Mouse (Mus musculus) neural tube, embryonic 15.5 days (tissue): Measurements from ENCODE around the gene Dhcr24. TPM values are rescaled to one million over a fixed set of nuclear protein-coding genes. Genes with fewer than 3 reads are reported as not detected.

Experiments used
- ATAC-seq: fragments of 200-750 bp; cut with Nextera tagmentation; 2 replicates; pipeline ENCODE4 v1.8.0; 2017; ENCODE audit warnings: mild to moderate bottlenecking, moderate TSS enrichment, moderate library complexity; ENCODE audit not compliant: low FRiP score
- H3K27ac ChIP-seq: fragments of 300-500 bp; sonication (generic); replicated peaks from 2 replicates; pipeline ENCODE4 v1.5.1; 2015; ENCODE audit warnings: mild to moderate bottlenecking, inconsistent platforms
- H3K27me3 ChIP-seq: fragments of 300-500 bp; sonication (generic); replicated peaks from 2 replicates; pipeline ENCODE4 v1.6.1; 2015; ENCODE audit warnings: inconsistent platforms
- H3K36me3 ChIP-seq: fragments of 300-500 bp; sonication (generic); 2 replicates; pipeline ENCODE4 v1.6.1; 2015; ENCODE audit warnings: inconsistent platforms
- H3K4me1 ChIP-seq: fragments of 300-500 bp; sonication (generic); 2 replicates; pipeline ENCODE4 v1.6.1; 2015; ENCODE audit warnings: inconsistent platforms
- H3K4me2 ChIP-seq: fragments of 300-500 bp; sonication (generic); 2 replicates; pipeline ENCODE4 v1.6.1; 2015; ENCODE audit warnings: inconsistent platforms, mild to moderate bottlenecking, moderate library complexity
- H3K4me3 ChIP-seq: fragments of 300-500 bp; sonication (generic); replicated peaks from 2 replicates; pipeline ENCODE4 v1.5.1; 2015; ENCODE audit warnings: mild to moderate bottlenecking, inconsistent platforms
- H3K9ac ChIP-seq: fragments of 300-500 bp; sonication (generic); replicated peaks from 2 replicates; pipeline ENCODE4 v1.6.1; 2015; ENCODE audit warnings: mild to moderate bottlenecking, inconsistent platforms
- H3K9me3 ChIP-seq: fragments of 300-500 bp; sonication (generic); replicated peaks from 2 replicates; pipeline ENCODE4 v1.6.1; 2016; ENCODE audit warnings: inconsistent platforms
- WGBS: fragments of 180-500 bp; shearing (Covaris S2); methylation state at CpG from one replicate; pipeline ENCODE4 v1.1.7; 2015; ENCODE audit warnings: mixed read lengths; 5-methylcytosine and 5-hydroxymethylcytosine counted together
- polyA plus RNA-seq: library from polyadenylated mRNA; unstranded; fragments of >200 nt; fragmentation: Nextera tagmentation; extraction: Ambion mirVana; gene quantifications from 2 replicates; pipeline ENCODE4 v1.2.1, GENCODE M21; 2015

Dhcr24 gene
- polyA plus RNA-seq, result 4.6 and 4.8 TPM in 2 replicates

- H3K27ac ChIP-seq, result peak within 1 kb of the TSS; percentile 94
- H3K9me3 ChIP-seq, result no peaks in the 10 kb centered on the region
- peaks cover 43% of the 10 kb centered on the region for H3K4me1 ChIP-seq
- H3K4me2 ChIP-seq, result peak within 1 kb of the TSS; percentile 87
- H3K27me3 ChIP-seq, result no peaks in the 10 kb centered on the region
- H3K4me3 ChIP-seq, result peak within 1 kb of the TSS; percentile 97
- peak; percentile 98 for ATAC-seq
- peak within 1 kb of the TSS; percentile 84 for H3K9ac ChIP-seq
- WGBS, result under 1% methylated on average over 89 of the region's 89 CpGs
- peaks cover 19% of the 10 kb centered on the region for H3K36me3 ChIP-seq
Measured at GRCm38 (mm10) chr4:106560846-106561781, at the start of gene Dhcr24. Gene Dhcr24, plus strand, starts transcription at chr4:106561038.

GRCm38 (mm10) chr4:106514606-106515005 lies 46.2 kb upstream of the Dhcr24 start:
- Histone ChIP-seq H3K36me3 (no peaks in the 10 kb centered on the region), H3K4me1 (no peaks in the 10 kb centered on the region), H3K27ac (no peak overlapping the region), H3K9ac (no peak overlapping the region), H3K4me2 (no peak overlapping the region), H3K27me3 (no peaks in the 10 kb centered on the region), H3K4me3 (no peak overlapping the region), H3K9me3 (no peaks in the 10 kb centered on the region)
- WGBS, result 47% methylated on average over 6 of the region's 6 CpGs
- no peak for ATAC-seq

GRCm38 (mm10) chr4:106522547-106522946 lies 38.3 kb upstream of the Dhcr24 start:
- H3K36me3 ChIP-seq, result no peaks in the 10 kb centered on the region
- ATAC-seq, result no peak
- no peak overlapping the region for H3K4me3 ChIP-seq
- H3K4me2 ChIP-seq, result no peak overlapping the region
- no peaks in the 10 kb centered on the region for H3K27me3 ChIP-seq
- H3K4me1 ChIP-seq, result no peaks in the 10 kb centered on the region
- no peaks in the 10 kb centered on the region for H3K9me3 ChIP-seq
- no peak overlapping the region for H3K9ac ChIP-seq
- 61% methylated on average over 3 of the region's 3 CpGs for WGBS
- H3K27ac ChIP-seq, result no peak overlapping the region

- H3K9me3 ChIP-seq, result no peaks in the 10 kb centered on the region
- no peak overlapping the region for H3K4me3 ChIP-seq
- no peaks in the 10 kb centered on the region for H3K4me1 ChIP-seq
- no peak overlapping the region for H3K4me2 ChIP-seq
- ATAC-seq, result no peak
- no peak overlapping the region for H3K9ac ChIP-seq
- no peaks in the 10 kb centered on the region for H3K27me3 ChIP-seq
- no peaks in the 10 kb centered on the region for H3K36me3 ChIP-seq
- no peak overlapping the region for H3K27ac ChIP-seq
- 76% methylated on average over 2 of the region's 2 CpGs for WGBS
Measured at GRCm38 (mm10) chr4:106524131-106524530, 36.7 kb upstream of the Dhcr24 start.

- H3K27ac ChIP-seq, result no peak overlapping the region
- H3K4me2 ChIP-seq, result no peak overlapping the region
- no peak for ATAC-seq
- no peak overlapping the region for H3K4me3 ChIP-seq
- no peaks in the 10 kb centered on the region for H3K36me3 ChIP-seq
- no peak overlapping the region for H3K9ac ChIP-seq
- no peaks in the 10 kb centered on the region for H3K9me3 ChIP-seq
- H3K27me3 ChIP-seq, result no peaks in the 10 kb centered on the region
- 92% methylated on average over 2 of the region's 2 CpGs for WGBS
- H3K4me1 ChIP-seq, result no peaks in the 10 kb centered on the region
Measured at GRCm38 (mm10) chr4:106525001-106525400, 35.8 kb upstream of the Dhcr24 start.

GRCm38 (mm10) chr4:106527856-106528547 lies 32.8 kb upstream of the Dhcr24 start:
- Histone ChIP-seq H3K9ac (no peak overlapping the region), H3K27ac (no peak overlapping the region), H3K36me3 (no peaks in the 10 kb centered on the region), H3K4me3 (no peak overlapping the region), H3K4me1 (no peaks in the 10 kb centered on the region), H3K4me2 (no peak overlapping the region), H3K9me3 (no peaks in the 10 kb centered on the region), H3K27me3 (no peaks in the 10 kb centered on the region)
- no peak for ATAC-seq
- 78% methylated on average over 7 of the region's 7 CpGs for WGBS

- H3K9ac ChIP-seq, result no peak overlapping the region
- no peaks in the 10 kb centered on the region for H3K4me1 ChIP-seq
- ATAC-seq, result peak; percentile 88
- peak overlapping the region; percentile 25 for H3K4me3 ChIP-seq
- WGBS, result 21% methylated on average over 17 of the region's 17 CpGs
- H3K4me2 ChIP-seq, result peak overlapping the region; percentile 55
- no peak overlapping the region for H3K27ac ChIP-seq
- H3K27me3 ChIP-seq, result no peaks in the 10 kb centered on the region
- no peaks in the 10 kb centered on the region for H3K9me3 ChIP-seq
- no peaks in the 10 kb centered on the region for H3K36me3 ChIP-seq
Measured at GRCm38 (mm10) chr4:106529375-106530112, 31.3 kb upstream of the Dhcr24 start.

- ATAC-seq, result peak; percentile 53
- 72% methylated on average over 9 of the region's 9 CpGs for WGBS
- H3K27ac ChIP-seq, result no peak overlapping the region
Measured at GRCm38 (mm10) chr4:106530113-106530482, 30.7 kb upstream of the Dhcr24 start.

GRCm38 (mm10) chr4:106533421-106534080 lies 27.3 kb upstream of the Dhcr24 start:
- no peak overlapping the region for H3K27ac ChIP-seq
- no peak for ATAC-seq
- H3K36me3 ChIP-seq, result no peaks in the 10 kb centered on the region
- no peaks in the 10 kb centered on the region for H3K9me3 ChIP-seq
- H3K9ac ChIP-seq, result no peak overlapping the region
- no peak overlapping the region for H3K4me2 ChIP-seq
- no peak overlapping the region for H3K4me3 ChIP-seq
- H3K4me1 ChIP-seq, result no peaks in the 10 kb centered on the region
- no peaks in the 10 kb centered on the region for H3K27me3 ChIP-seq
- 65% methylated on average over 7 of the region's 7 CpGs for WGBS

More at GRCm38 (mm10) chr4:106530113-106530482, 30.7 kb upstream of the Dhcr24 start:
- no peak overlapping the region for H3K4me3 ChIP-seq
- H3K9me3 ChIP-seq, result no peaks in the 10 kb centered on the region
- no peak overlapping the region for H3K9ac ChIP-seq
- H3K27me3 ChIP-seq, result no peaks in the 10 kb centered on the region
- H3K4me2 ChIP-seq, result no peak overlapping the region
- no peaks in the 10 kb centered on the region for H3K36me3 ChIP-seq
- H3K4me1 ChIP-seq, result no peaks in the 10 kb centered on the region

GRCm38 (mm10) chr4:106534256-106534655 lies 26.6 kb upstream of the Dhcr24 start:
- H3K36me3 ChIP-seq, result no peaks in the 10 kb centered on the region
- WGBS, result 70% methylated on average over 7 of the region's 7 CpGs
- no peak overlapping the region for H3K9ac ChIP-seq

GRCm38 (mm10) chr4:106539756-106540155 lies 21.1 kb upstream of the Dhcr24 start:
- no peak for ATAC-seq
- Histone ChIP-seq H3K36me3 (no peaks in the 10 kb centered on the region), H3K4me3 (no peak overlapping the region), H3K27ac (no peak overlapping the region), H3K9ac (no peak overlapping the region), H3K4me2 (no peak overlapping the region), H3K4me1 (no peaks in the 10 kb centered on the region), H3K27me3 (no peaks in the 10 kb centered on the region), H3K9me3 (no peaks in the 10 kb centered on the region)
- WGBS, result 91% methylated on average over 5 of the region's 5 CpGs

More at GRCm38 (mm10) chr4:106534256-106534655, 26.6 kb upstream of the Dhcr24 start:
- H3K27me3 ChIP-seq, result no peaks in the 10 kb centered on the region
- no peak overlapping the region for H3K4me3 ChIP-seq
- H3K9me3 ChIP-seq, result no peaks in the 10 kb centered on the region
- no peak overlapping the region for H3K27ac ChIP-seq
- no peaks in the 10 kb centered on the region for H3K4me1 ChIP-seq
- no peak for ATAC-seq
- H3K4me2 ChIP-seq, result no peak overlapping the region
